Mouse (Mus musculus): ENCODE results near the gene Rtbdn.

Rtbdn gene

GRCm38 (mm10) chr8:84918646-84919045 lies 28.1 kb upstream of the Rtbdn start:
- DNase-seq (ENCODE audit: extremely low read depth, low read depth, low spot score), result no peak

- no peak for DNase-seq (ENCODE audit: extremely low read depth, low read depth, low spot score)
Observed at GRCm38 (mm10) chr8:84921596-84921995, 25.2 kb upstream of the Rtbdn start.

DNA sequence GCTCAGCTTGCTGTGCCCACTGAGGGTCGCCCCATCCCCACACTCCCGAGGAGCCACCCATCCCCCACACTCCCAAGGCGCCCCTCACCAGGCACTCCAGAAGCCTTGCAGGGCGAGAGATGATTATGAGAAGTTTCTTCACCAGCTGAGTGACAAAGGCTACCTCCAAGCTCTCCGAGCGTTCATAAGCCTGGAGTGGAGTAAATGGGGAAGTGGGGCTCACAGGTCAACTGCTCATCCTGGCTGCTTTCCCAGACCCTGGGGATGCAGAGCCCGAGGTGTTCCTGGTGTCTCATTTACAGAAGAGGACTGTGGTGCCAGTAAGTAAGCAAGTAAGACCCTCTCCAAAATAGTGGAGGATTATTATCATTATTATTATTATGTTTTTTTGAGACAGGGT lies 21.2 kb upstream of the Rtbdn start:
- no peak for DNase-seq (ENCODE audit: extremely low read depth, low read depth, low spot score)

DNA sequence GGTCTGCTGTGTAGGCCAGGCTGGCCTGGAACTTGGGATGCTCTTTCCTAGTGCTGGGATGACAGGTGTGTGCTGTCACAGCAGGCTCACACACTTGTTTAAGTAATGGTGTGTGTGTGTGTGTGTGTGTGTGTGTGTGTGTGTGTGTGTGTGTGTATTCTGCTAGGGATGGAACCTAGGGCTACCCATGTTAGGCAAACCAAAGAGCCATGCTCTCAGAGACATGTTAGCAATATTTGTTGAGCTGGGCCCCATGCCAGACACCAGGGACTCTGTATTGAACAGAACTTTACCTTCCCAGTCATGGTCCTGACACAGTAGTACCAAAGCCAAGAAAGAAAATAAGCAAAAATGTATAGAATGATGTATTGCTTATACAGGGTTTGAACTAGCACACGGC lies 19.3 kb upstream of the Rtbdn start:
- no peak for DNase-seq (ENCODE audit: extremely low read depth, low read depth, low spot score)

DNA sequence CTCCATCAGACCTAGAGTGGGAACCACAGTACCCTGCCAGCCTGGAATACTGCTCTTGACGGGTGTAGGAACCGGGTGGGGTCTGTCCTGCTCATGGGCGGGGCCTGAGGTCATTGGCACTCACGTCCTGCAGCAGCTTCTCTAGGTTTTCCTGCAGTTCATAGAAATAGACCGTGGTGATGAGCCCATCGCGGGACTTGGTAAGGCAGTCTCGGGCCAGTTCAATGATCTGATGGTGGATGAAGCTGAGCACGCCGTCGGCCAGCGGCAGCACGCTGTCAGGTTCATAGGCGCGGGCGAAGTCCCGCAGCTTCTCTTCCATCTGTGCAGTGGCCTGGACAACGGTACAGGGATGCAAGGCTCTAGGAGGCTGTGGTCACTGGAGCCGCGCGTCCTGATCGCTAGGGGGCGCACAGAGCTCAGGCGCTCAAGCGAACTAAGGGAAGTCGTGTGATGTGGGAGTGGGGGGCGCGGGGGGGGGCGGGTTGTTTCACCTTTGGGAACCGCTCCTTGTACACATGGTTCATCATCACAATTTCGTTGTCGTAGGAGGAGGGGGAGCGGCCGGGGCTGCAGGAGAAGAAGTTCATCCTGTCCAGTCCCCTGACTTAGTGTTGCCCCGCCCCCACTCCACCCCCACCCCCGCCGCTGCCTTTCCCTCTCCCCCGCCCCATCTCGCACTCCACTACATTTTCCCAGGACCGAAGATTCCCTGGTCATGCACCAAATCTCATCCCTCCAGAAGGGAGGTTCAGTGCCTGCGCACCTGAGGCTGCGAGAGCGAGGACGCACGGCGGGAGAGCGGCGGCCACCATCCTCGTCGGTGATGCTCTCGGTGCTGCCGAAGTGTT lies 18.1 kb upstream of the Rtbdn start:
- no peak for DNase-seq (ENCODE audit: extremely low read depth, low read depth, low spot score)

GRCm38 (mm10) chr8:84930582-84930981 lies 16.2 kb upstream of the Rtbdn start:
- no peak for DNase-seq (ENCODE audit: extremely low read depth, low read depth, low spot score)

- DNase-seq (ENCODE audit: extremely low read depth, low read depth, low spot score), result no peak
Observed at GRCm38 (mm10) chr8:84933767-84934559, 12.8 kb upstream of the Rtbdn start.

GRCm38 (mm10) chr8:84934860-84935259 lies 11.9 kb upstream of the Rtbdn start:
- no peak for DNase-seq (ENCODE audit: extremely low read depth, low read depth, low spot score)

GRCm38 (mm10) chr8:84935489-84935888 lies 11.3 kb upstream of the Rtbdn start:
- no peak for DNase-seq (ENCODE audit: extremely low read depth, low read depth, low spot score)

- DNase-seq (ENCODE audit: extremely low read depth, low read depth, low spot score), result no peak
Observed at GRCm38 (mm10) chr8:84936041-84936961, 10.5 kb upstream of the Rtbdn start.

DNA sequence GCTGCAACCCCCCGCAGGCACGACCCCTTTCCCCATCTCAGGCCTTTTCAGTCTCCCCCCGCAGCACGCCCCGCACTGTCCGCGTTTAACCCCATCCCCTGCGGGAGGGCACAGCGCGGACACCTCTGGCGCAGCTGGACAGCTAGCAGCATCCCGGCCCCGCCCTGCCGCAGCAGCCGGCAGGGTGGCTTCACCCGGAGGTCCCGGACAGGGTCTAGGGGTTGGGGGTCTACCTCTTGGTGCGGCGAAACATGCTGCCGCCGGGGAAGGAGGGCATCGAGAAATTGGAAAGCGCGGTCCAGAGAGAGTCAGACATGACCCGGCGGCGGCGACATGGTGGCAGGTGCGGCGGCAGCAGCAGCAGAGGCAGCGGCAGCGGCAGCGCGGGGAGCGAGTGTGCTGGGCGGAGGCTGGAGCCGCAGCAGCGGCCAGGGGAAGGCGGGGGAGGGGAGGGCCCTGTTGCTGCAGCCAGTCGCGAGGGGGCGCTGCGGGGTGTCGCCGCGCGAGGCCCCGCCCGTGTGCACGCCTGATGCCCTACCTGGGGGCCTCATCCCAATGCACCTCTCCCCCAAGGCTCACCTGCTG lies 9.7 kb upstream of the Rtbdn start, which contains the start of gene Mast1:
TSS of gene Mast1 (minus strand) at position 398 of the 585 bp plus-strand sequence.
- no peak for DNase-seq (ENCODE audit: extremely low read depth, low read depth, low spot score)

DNA sequence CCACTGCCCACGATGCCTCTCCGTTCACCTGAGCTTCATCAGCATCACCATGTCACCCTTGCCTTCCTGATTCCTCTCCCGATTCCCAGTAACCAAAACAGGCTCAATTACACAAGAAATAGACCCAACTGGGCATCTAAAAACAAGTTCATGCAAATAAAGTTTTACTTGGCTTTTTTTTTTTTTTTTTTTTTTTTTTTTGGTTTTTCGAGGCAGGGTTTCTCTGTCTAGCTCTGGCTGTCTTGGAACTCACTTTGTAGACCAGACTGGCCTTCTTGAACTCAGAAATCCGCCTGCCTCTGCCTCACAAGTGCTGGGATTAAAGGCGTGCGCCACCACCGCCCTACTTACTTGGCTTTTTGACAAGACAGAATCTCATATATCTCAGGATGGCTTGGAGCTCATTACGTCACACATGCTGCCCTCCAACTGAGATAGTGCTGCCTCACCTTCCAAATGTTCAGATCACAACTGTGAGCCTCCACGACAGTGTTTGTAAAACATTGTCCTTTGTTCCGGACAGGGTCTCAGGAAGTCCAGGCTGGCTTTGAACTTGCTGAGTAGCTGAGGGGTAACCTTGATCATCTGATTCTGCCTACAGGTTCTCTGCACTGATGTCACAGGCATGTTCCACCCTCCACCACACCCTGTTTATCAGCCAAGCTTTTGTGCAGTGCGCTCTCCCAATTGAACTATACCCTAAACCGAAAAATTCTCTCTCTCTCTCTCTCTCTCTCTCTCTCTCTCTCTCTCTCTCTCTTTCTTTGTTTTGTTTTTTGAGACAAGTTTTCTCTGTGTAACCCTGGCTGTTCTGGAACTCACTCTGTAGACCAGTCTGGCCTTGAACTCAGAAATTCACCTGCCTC lies 8.9 kb upstream of the Rtbdn start:
- DNase-seq (ENCODE audit: extremely low read depth, low read depth, low spot score), result no peak

GRCm38 (mm10) chr8:84943699-84944098 lies 3.1 kb upstream of the Rtbdn start:
- DNase-seq (ENCODE audit: extremely low read depth, low read depth, low spot score), result no peak

- DNase-seq (ENCODE audit: extremely low read depth, low read depth, low spot score), result no peak
Observed at GRCm38 (mm10) chr8:84944478-84945160, 2.2 kb upstream of the Rtbdn start.

DNA sequence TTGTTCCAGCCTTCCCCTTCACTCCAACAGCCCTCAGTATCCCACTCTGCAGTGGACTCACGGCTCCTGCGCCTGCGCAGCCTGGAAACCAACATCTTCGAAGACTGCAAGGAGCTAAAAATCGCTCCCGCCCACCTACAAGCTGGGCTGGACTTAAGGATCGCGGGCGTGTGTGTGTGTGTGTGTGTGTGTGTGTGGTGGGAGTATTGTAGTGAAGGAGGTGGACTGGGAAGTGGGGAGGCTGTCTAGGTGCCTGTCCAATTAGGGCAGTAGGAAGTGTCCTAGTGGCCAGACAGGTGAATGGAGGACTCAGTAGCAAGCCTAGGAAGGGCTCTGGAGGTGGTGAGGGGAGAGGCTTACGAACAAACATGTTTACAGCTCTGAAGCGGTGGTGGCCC lies 1.6 kb upstream of the Rtbdn start:
- no peak for DNase-seq (ENCODE audit: extremely low read depth, low read depth, low spot score)

DNA sequence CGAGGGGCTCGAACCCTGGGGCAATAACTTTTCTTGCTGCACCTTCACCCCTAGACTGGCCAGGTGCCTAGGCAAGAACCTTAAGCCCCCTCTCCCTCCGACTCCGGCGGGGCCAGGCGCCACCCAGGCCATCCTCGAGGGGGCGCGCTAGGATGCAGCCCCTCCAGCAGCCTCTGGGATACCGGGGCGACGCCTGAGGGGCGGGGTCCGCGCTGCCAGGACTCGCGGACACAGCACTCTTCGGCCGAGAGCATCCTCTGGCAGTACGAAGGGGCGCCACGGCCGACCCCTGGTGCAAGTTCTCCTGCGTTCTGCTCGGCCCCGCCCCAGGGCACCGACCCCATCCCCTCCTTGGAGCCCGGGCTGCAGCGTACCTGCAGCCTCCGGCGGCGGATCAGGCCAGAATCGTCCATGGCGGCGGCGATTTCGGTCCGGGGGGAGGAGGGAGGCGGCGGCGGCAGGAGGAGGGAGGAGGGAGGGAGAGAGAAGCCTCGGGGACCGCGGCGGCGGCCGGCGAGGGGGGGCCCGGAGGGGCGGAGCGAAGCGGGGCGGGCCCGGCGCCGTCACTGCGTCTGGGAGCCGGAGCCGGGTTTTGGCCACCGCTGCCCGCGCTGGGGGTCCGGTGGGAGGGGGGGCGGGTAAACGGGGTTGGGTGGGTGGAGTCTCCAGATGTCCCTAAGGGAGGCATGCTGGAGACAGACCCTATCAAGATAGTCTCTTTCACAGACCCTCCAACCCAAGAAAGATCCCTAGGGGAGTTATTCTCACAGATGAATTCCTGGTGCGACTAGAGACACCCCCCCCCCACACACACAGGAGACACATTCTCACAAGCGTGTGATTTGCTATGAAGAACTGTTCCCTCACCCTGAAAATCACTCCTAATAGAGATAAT lies 911 bp upstream of the Rtbdn start:
- no peak for DNase-seq (ENCODE audit: extremely low read depth, low read depth, low spot score)

GRCm38 (mm10) chr8:84947241-84947545 lies 402 bp downstream of the Rtbdn start:
- DNase-seq (ENCODE audit: extremely low read depth, low read depth, low spot score), result no peak

GRCm38 (mm10) chr8:84949753-84950152 lies 3.0 kb downstream of the Rtbdn start:
- DNase-seq (ENCODE audit: extremely low read depth, low read depth, low spot score), result no peak
